Mouse (Mus musculus) MEL (cell line): ENCODE results near the gene Myo9b. TPM values are rescaled to one million over a fixed set of nuclear protein-coding genes. Genes with fewer than 3 reads are reported as not detected.

Experiments used
- DNase-seq: peaks from one replicate; pipeline ENCODE4 v3.0.0; 2011; ENCODE audit warnings: low read depth, low spot score
- H3K27ac ChIP-seq: 2 replicates; pipeline ENCODE4 v1.5.1; 2012; ENCODE audit warnings: low read depth, mild to moderate bottlenecking, control low read depth, low read length, moderate library complexity; ENCODE audit not compliant: control insufficient read depth
- H3K27me3 ChIP-seq, 2 experiments: fragments of 150-350 bp in 1 of 2; sonication (generic) in 1 of 2; 2 replicates each; pipeline ENCODE4 v1.6.1; 2012; ENCODE audit warnings: low read length in 2 of 2, mild to moderate bottlenecking in 2 of 2, improper control_type of control experiment in 1 of 2, moderate library complexity in 1 of 2; ENCODE audit not compliant: insufficient read depth in 2 of 2, control insufficient read depth in 1 of 2
- H3K36me3 ChIP-seq, 2 experiments: 2 replicates each; pipeline ENCODE4 v1.6.1; 2012 to 2014; ENCODE audit warnings: low read length in 2 of 2, improper control_type of control experiment in 1 of 2, inconsistent platforms in 1 of 2, mild to moderate bottlenecking in 1 of 2; ENCODE audit not compliant: insufficient read depth in 2 of 2, control insufficient read depth in 1 of 2
- H3K4me1 ChIP-seq, 2 experiments: fragments of 150-350 bp in 1 of 2; sonication (generic) in 1 of 2; 2 replicates each; pipeline ENCODE4 v1.6.1; 2012; ENCODE audit warnings: low read length in 2 of 2, improper control_type of control experiment in 1 of 2, mild to moderate bottlenecking in 1 of 2; ENCODE audit not compliant: insufficient read depth in 2 of 2, control insufficient read depth in 1 of 2
- H3K4me3 ChIP-seq, 2 experiments: fragments of 150-350 bp in 1 of 2; sonication (generic) in 1 of 2; 2 replicates each; pipeline ENCODE4 v1.5.1; 2012; ENCODE audit warnings: low read depth in 2 of 2, low read length in 2 of 2, mild to moderate bottlenecking in 2 of 2, moderate library complexity in 2 of 2, control low read depth in 1 of 2, improper control_type of control experiment in 1 of 2; ENCODE audit not compliant: control insufficient read depth in 1 of 2, insufficient read depth in 1 of 2
- H3K79me2 ChIP-seq: 2 replicates; pipeline ENCODE4 v1.6.1; 2012; ENCODE audit warnings: mild to moderate bottlenecking, low read length, moderate library complexity; ENCODE audit not compliant: control insufficient read depth, poor library complexity, insufficient read depth
- H3K9ac ChIP-seq: 2 replicates; pipeline ENCODE4 v1.6.1; 2012; ENCODE audit warnings: low read depth, mild to moderate bottlenecking, control low read depth, low read length, moderate library complexity; ENCODE audit not compliant: control insufficient read depth, poor library complexity, severe bottlenecking
- H3K9me3 ChIP-seq: fragments of 150-350 bp; sonication (generic); replicated peaks from 2 replicates; pipeline ENCODE4 v1.6.1; 2012; ENCODE audit warnings: mild to moderate bottlenecking, low read length, improper control_type of control experiment, moderate library complexity; ENCODE audit not compliant: insufficient read depth
- BHLHE40 ChIP-seq: IDR thresholded peaks from 2 replicates; pipeline ENCODE4 v1.6.1; 2012; ENCODE audit warnings: low read depth, mild to moderate bottlenecking, inconsistent platforms, low read length, improper control_type of control experiment, borderline replicate concordance
- CHD2 ChIP-seq: IDR thresholded peaks from 2 replicates; pipeline ENCODE4 v1.6.1; 2011; ENCODE audit warnings: low read length, improper control_type of control experiment
- ELF1 ChIP-seq: IDR thresholded peaks from 2 replicates; pipeline ENCODE4 v1.6.1; 2014; ENCODE audit warnings: low read depth, mild to moderate bottlenecking, inconsistent platforms, low read length, improper control_type of control experiment, moderate library complexity
- EP300 ChIP-seq, 2 experiments: IDR thresholded peaks; 2 replicates each; pipeline ENCODE4 v1.6.1; 2011; ENCODE audit warnings: improper control_type of control experiment in 2 of 2, low read length in 2 of 2, low read depth in 1 of 2, mild to moderate bottlenecking in 1 of 2
- GATA1 ChIP-seq: IDR thresholded peaks from 2 replicates; pipeline ENCODE4 v1.6.1; 2011; ENCODE audit warnings: low read depth, low read length, improper control_type of control experiment
- HCFC1 ChIP-seq: IDR thresholded peaks from 2 replicates; pipeline ENCODE4 v1.6.1; 2012; ENCODE audit warnings: low read depth, mild to moderate bottlenecking, inconsistent platforms, low read length, improper control_type of control experiment, moderate library complexity
- JUND ChIP-seq: IDR thresholded peaks from 2 replicates; pipeline ENCODE4 v1.6.1; 2011; ENCODE audit warnings: low read depth, mild to moderate bottlenecking, improper control_type of control experiment, low read length
- KAT2A ChIP-seq: conservative IDR thresholded peaks from 2 replicates; pipeline ENCODE4 v1.6.1; 2012; ENCODE audit warnings: low read depth, low read length, improper control_type of control experiment, inconsistent platforms
- MAFK ChIP-seq: IDR thresholded peaks from 2 replicates; pipeline ENCODE4 v1.6.1; 2011; ENCODE audit warnings: low read depth, mild to moderate bottlenecking, low read length, improper control_type of control experiment, borderline replicate concordance
- MAX ChIP-seq: IDR thresholded peaks from 2 replicates; pipeline ENCODE4 v1.6.1; 2011; ENCODE audit warnings: low read length, improper control_type of control experiment
- MAZ ChIP-seq: IDR thresholded peaks from 2 replicates; pipeline ENCODE4 v1.6.1; 2012; ENCODE audit warnings: low read depth, mild to moderate bottlenecking, inconsistent platforms, low read length, improper control_type of control experiment
- MXI1 ChIP-seq: IDR thresholded peaks from 2 replicates; pipeline ENCODE4 v1.6.1; 2011; ENCODE audit warnings: mild to moderate bottlenecking, low read depth, low read length, improper control_type of control experiment
- MYB ChIP-seq: IDR thresholded peaks from 2 replicates; pipeline ENCODE4 v1.6.1; 2011; ENCODE audit warnings: mild to moderate bottlenecking, low read depth, low read length, improper control_type of control experiment
- MYC ChIP-seq: IDR thresholded peaks from 2 replicates; pipeline ENCODE4 v1.6.1; 2011; ENCODE audit warnings: low read depth, mild to moderate bottlenecking, low read length, improper control_type of control experiment, moderate library complexity
- NRF1 ChIP-seq: IDR thresholded peaks from 2 replicates; pipeline ENCODE4 v1.6.1; 2014; ENCODE audit warnings: low read depth, mild to moderate bottlenecking, inconsistent platforms, low read length, improper control_type of control experiment, moderate library complexity; ENCODE audit not compliant: poor library complexity, insufficient read depth, severe bottlenecking
- POLR2A ChIP-seq, 2 experiments: IDR thresholded peaks; 2 replicates each; pipeline ENCODE4 v1.6.1; 2011 to 2012; ENCODE audit warnings: low read length in 2 of 2, mild to moderate bottlenecking in 2 of 2, control low read depth in 1 of 2, improper control_type of control experiment in 1 of 2, low read depth in 1 of 2, moderate library complexity in 1 of 2; ENCODE audit not compliant: control insufficient read depth in 1 of 2, insufficient read depth in 1 of 2, poor library complexity in 1 of 2
- POLR2AphosphoS2 ChIP-seq: IDR thresholded peaks from 2 replicates; pipeline ENCODE4 v1.6.1; 2011; ENCODE audit warnings: low read length, improper control_type of control experiment
- POLR2AphosphoS5 ChIP-seq: IDR thresholded peaks from 2 replicates; pipeline ENCODE4 v1.6.1; 2012; ENCODE audit warnings: low read depth, borderline replicate concordance, mild to moderate bottlenecking, inconsistent platforms, low read length, moderate library complexity, mixed read lengths
- RAD21 ChIP-seq: IDR thresholded peaks from 2 replicates; pipeline ENCODE4 v1.6.1; 2011; ENCODE audit warnings: mild to moderate bottlenecking, low read depth, low read length, improper control_type of control experiment
- RCOR1 ChIP-seq: IDR thresholded peaks from 2 replicates; pipeline ENCODE4 v1.6.1; 2012; ENCODE audit warnings: low read depth, mild to moderate bottlenecking, inconsistent platforms, low read length, improper control_type of control experiment
- SIN3A ChIP-seq: IDR thresholded peaks from 2 replicates; pipeline ENCODE4 v1.6.1; 2012; ENCODE audit warnings: low read length, improper control_type of control experiment, inconsistent platforms
- SMC3 ChIP-seq: IDR thresholded peaks from 2 replicates; pipeline ENCODE4 v1.6.1; 2011; ENCODE audit warnings: low read depth, low read length, improper control_type of control experiment
- TAL1 ChIP-seq: IDR thresholded peaks from 2 replicates; pipeline ENCODE4 v1.6.1; 2012; ENCODE audit warnings: mild to moderate bottlenecking, inconsistent platforms, low read length, moderate library complexity, mixed read lengths
- TCF12 ChIP-seq: IDR thresholded peaks from 2 replicates; pipeline ENCODE4 v1.6.1; 2014; ENCODE audit warnings: low read depth, mild to moderate bottlenecking, inconsistent platforms, low read length, improper control_type of control experiment, moderate library complexity
- USF2 ChIP-seq, 2 experiments: IDR thresholded peaks; 2 replicates each; pipeline ENCODE4 v1.6.1; 2011 to 2012; ENCODE audit warnings: improper control_type of control experiment in 2 of 2, low read length in 2 of 2, borderline replicate concordance in 1 of 2, inconsistent platforms in 1 of 2, low read depth in 1 of 2, mild to moderate bottlenecking in 1 of 2; ENCODE audit not compliant: insufficient read depth in 1 of 2
- ZC3H11A ChIP-seq: IDR thresholded peaks from 2 replicates; pipeline ENCODE4 v1.6.1; 2012; ENCODE audit warnings: low read depth, mild to moderate bottlenecking, inconsistent platforms, low read length, improper control_type of control experiment
- ZKSCAN1 ChIP-seq: IDR thresholded peaks from 2 replicates; pipeline ENCODE4 v1.6.1; 2012; ENCODE audit warnings: low read depth, mild to moderate bottlenecking, inconsistent platforms, low read length, improper control_type of control experiment, moderate library complexity
- ZMIZ1 ChIP-seq: IDR thresholded peaks from 2 replicates; pipeline ENCODE4 v1.6.1; 2012; ENCODE audit warnings: low read depth, mild to moderate bottlenecking, inconsistent platforms, low read length, improper control_type of control experiment, moderate library complexity
- ZNF384 ChIP-seq: IDR thresholded peaks from 2 replicates; pipeline ENCODE4 v1.6.1; 2012; ENCODE audit warnings: low read depth, mild to moderate bottlenecking, inconsistent platforms, low read length, improper control_type of control experiment
- polyA plus RNA-seq, 2 experiments: library from polyadenylated mRNA; stranded (reverse) in 1 of 2; unstranded in 1 of 2; fragments of >175 nt in 1 of 2; fragments of >200 nt in 1 of 2; gene quantifications; 2 replicates each; pipeline versions ENCODE4 v1.2.1 to v1.2.4; 2012; ENCODE audit warnings: low replicate concordance in 2 of 2, low read depth in 1 of 2; ENCODE audit not compliant: insufficient read length in 2 of 2, insufficient read depth in 1 of 2, missing spikeins in 1 of 2
- total RNA-seq: library from RNA; depleted of rRNA; stranded (reverse); fragments of 300-350 nt; gene quantifications from 2 replicates; pipeline ENCODE4 v1.2.3, GENCODE M21; 2012

Gene Myo9b
- total and polyA plus RNA-seq, 3 experiments: 35.8 to 54.8 (median 52.3) TPM

GRCm38 (mm10) chr8:71290211-71290610, 17.7 kb downstream of the Myo9b start:
- DNase-seq: no peak
- H3K79me2 ChIP-seq: peaks cover 8% of the 10 kb centered on the region
- H3K36me3 ChIP-seq: peaks cover 0 to 2% of the 10 kb centered on the region in 2 experiments; a peak in 2 of 4 replicates
- no peaks in the 10 kb centered on the region for H3K9me3 ChIP-seq
- H3K27me3 ChIP-seq: no peaks in the 10 kb centered on the region
- TF ChIP-seq POLR2A (IDR thresholded peaks at IDR 0.05; ENCODE audit: control insufficient read depth in 1 of 2, insufficient read depth in 1 of 2, low read depth in 1 of 2, low read length in 2 of 2, poor library complexity in 1 of 2) (no peak), ZC3H11A (no peak), TCF12 (no peak), MYB (no peak), SIN3A (no peak), MXI1 (no peak), POLR2AphosphoS5 (no peak), POLR2AphosphoS2 (no peak), NRF1 (no peak), ZNF384 (no peak), USF2 (IDR thresholded peaks at IDR 0.05; ENCODE audit: borderline replicate concordance in 1 of 2, insufficient read depth in 1 of 2, low read depth in 1 of 2, low read length in 2 of 2) (no peak), ELF1 (no peak), GATA1 (no peak), RCOR1 (no peak), MAZ (no peak), EP300 (IDR thresholded peaks at IDR 0.05; ENCODE audit: low read depth in 1 of 2, low read length in 2 of 2) (no peak), SMC3 (no peak), RAD21 (no peak), JUND (no peak)
- TF ChIP-seq, all 39 proteins: peak for 0
- H3K4me1 ChIP-seq: no peaks in the 10 kb centered on the region
- H3K4me3 ChIP-seq: no peak overlapping the region
- no peak overlapping the region for H3K27ac ChIP-seq
- no peak overlapping the region for H3K9ac ChIP-seq

- H3K9ac ChIP-seq: no peak overlapping the region
- DNase-seq: no peak
- peaks cover 2% of the 10 kb centered on the region in 2 experiments; a peak in 3 of 4 replicates for H3K36me3 ChIP-seq
- no peaks in the 10 kb centered on the region for H3K9me3 ChIP-seq
- H3K27me3 ChIP-seq: no peaks in the 10 kb centered on the region
- no peak overlapping the region for H3K4me3 ChIP-seq
- H3K4me1 ChIP-seq: no peaks in the 10 kb centered on the region
- H3K79me2 ChIP-seq: peaks cover 6% of the 10 kb centered on the region
- no peak overlapping the region for H3K27ac ChIP-seq
- no peak for TF ChIP-seq MAX
- no peak for TF ChIP-seq ZMIZ1
- no peak for TF ChIP-seq SMC3
- no peak for TF ChIP-seq MAFK
- TF ChIP-seq TAL1: no peak
- no peak for TF ChIP-seq ZNF384
- no peak for TF ChIP-seq BHLHE40
- no peak for TF ChIP-seq POLR2AphosphoS5
- TF ChIP-seq ZKSCAN1: no peak
- TF ChIP-seq CHD2: no peak
- TF ChIP-seq MYC: no peak
- no peak for TF ChIP-seq EP300 (IDR thresholded peaks at IDR 0.05; ENCODE audit: low read depth in 1 of 2, low read length in 2 of 2)
- no peak for TF ChIP-seq KAT2A
- TF ChIP-seq HCFC1: no peak
- TF ChIP-seq POLR2A (IDR thresholded peaks at IDR 0.05; ENCODE audit: control insufficient read depth in 1 of 2, insufficient read depth in 1 of 2, low read depth in 1 of 2, low read length in 2 of 2, poor library complexity in 1 of 2): no peak
Observed at GRCm38 (mm10) chr8:71290911-71291310, 18.4 kb downstream of the Myo9b start.
